Mouse (Mus musculus) heart, postnatal 0 days (tissue): Measurements from ENCODE around the gene Ifrd2.

Source experiments
- CTCF ChIP-seq: IDR thresholded peaks from 2 replicates; pipeline ENCODE4 v1.5.1; 2016; ENCODE audit warnings: antibody characterized with exemption, control low read depth, low read depth
- EP300 ChIP-seq: IDR thresholded peaks from 2 replicates; pipeline ENCODE4 v1.6.1; 2016; ENCODE audit warnings: antibody characterized with exemption, low read depth

DNA sequence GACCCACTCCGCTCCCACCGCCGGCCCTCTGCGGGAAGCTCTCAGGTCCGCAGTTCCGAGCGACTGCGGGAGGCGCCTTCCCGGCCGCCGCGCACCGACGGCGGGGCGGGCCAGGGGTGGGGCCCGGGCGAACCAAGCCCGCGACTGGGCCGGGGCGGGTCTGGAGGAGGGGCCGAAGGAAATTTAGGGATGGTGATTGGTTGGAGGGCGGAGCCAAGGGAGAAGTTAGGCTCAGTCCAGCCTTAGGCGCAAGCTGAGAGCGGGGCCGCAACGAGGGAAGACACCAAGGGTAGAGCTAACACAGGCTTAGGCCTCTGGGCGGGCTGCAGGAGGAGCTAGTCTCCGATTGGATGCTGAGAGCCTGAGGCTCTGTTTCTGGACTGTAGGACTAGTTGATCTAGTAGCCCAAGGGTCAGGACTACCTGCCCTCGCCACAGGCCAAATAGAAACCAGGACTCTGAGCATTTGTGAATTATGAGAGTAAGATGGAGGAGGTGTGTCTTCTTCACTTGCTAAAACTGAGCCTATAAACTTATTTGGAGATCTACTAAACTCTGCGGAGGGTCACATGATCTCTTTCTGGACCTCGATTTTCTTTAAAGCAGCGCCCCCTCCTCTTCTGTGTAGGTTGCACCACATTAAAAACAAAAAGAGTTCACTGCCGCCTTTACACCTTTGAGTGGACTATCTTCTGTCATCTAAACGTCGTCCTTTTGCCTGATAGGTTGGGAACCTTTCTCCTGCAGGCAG is 48.0 kb downstream of the Ifrd2 start, which contains the start of gene Gnai2:
- TF ChIP-seq CTCF (no peak), EP300 (no peak)
